Mouse (Mus musculus): ENCODE measurements around the gene Serinc2. TPM values are rescaled to one million over a fixed set of nuclear protein-coding genes. Genes with fewer than 3 reads are reported as not detected.

Gene Serinc2
- polyA plus RNA-seq, 1 experiment: 12.9 TPM

DNA sequence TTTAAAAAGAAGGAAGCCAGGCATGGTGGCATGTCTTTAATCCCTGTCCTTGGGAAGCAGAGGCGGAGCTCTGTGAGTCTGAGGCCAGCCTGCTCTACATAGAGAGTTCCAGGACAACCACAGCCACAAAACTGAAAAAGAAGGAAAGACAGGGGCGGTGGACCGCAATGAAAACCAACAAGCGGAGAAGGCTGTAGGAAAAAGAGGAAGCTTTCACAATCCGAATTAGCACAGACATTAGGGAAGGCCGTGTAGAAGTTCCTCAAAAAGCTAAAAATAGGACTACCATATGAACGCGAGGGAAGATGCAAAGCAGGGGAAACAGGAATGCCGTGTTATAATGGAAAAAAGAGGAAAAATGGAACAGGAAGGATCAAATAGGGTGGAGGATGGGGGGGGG is 4.8 kb upstream of the Serinc2 start:
- Histone ChIP-seq H3K9me3 (replicated peaks; ENCODE audit: control insufficient read depth, insufficient read depth, low read length, poor library complexity, severe bottlenecking) (no peaks in the 10 kb centered on the region), H3K27ac (ENCODE audit: insufficient read depth, low read length) (no peak overlapping the region), H3K4me3 (ENCODE audit: low read depth, low read length) (no peak overlapping the region), H3K27me3 (ENCODE audit: control insufficient read depth, insufficient read depth, low read length, poor library complexity, severe bottlenecking) (no peaks in the 10 kb centered on the region), H3K36me3 (ENCODE audit: control insufficient read depth, insufficient read depth, low read length, poor library complexity, severe bottlenecking) (no peaks in the 10 kb centered on the region), H3K9ac (ENCODE audit: low read depth, poor library complexity, severe bottlenecking) (no peak overlapping the region), H3K4me1 (ENCODE audit: control insufficient read depth, insufficient read depth, low read length) (no peaks in the 10 kb centered on the region)
- no peak for TF ChIP-seq EP300 (IDR thresholded peaks at IDR 0.05; ENCODE audit: insufficient read depth, low read depth, low read length)
- TF ChIP-seq POLR2A (IDR thresholded peaks at IDR 0.05; ENCODE audit: insufficient read depth, low read length): no peak
- no peak for TF ChIP-seq CTCF (IDR thresholded peaks at IDR 0.05; ENCODE audit: low read depth, low read length)

DNA sequence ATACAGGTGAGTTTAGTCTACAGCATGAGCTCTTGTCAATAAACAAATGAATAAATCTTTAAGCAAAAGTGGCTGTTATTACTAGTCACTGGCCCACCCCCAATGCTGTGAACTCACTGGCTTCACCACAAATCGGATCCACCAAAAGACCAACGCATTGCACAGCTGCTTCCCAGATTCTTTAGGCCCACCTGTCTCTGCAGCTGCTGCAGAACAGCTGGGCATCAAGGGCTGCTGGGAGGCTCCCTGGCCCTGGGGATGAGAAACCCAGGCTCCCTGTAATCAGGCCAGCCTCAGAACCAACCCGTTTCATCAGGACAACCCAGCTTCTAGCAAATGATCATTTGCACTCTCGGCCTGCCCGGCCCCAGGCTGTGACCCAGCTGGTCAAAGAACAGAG is 3.9 kb upstream of the Serinc2 start:
- TF ChIP-seq EP300 (IDR thresholded peaks at IDR 0.05; ENCODE audit: insufficient read depth, low read depth, low read length): no peak
- TF ChIP-seq POLR2A (IDR thresholded peaks at IDR 0.05; ENCODE audit: insufficient read depth, low read length): no peak
- TF ChIP-seq CTCF (IDR thresholded peaks at IDR 0.05; ENCODE audit: low read depth, low read length): no peak
- H3K36me3 ChIP-seq (ENCODE audit: control insufficient read depth, insufficient read depth, low read length, poor library complexity, severe bottlenecking): no peaks in the 10 kb centered on the region
- H3K4me3 ChIP-seq (ENCODE audit: low read depth, low read length): no peak overlapping the region
- no peak overlapping the region for H3K9ac ChIP-seq (ENCODE audit: low read depth, poor library complexity, severe bottlenecking)
- no peak overlapping the region for H3K27ac ChIP-seq (ENCODE audit: insufficient read depth, low read length)
- no peaks in the 10 kb centered on the region for H3K9me3 ChIP-seq (replicated peaks; ENCODE audit: control insufficient read depth, insufficient read depth, low read length, poor library complexity, severe bottlenecking)
- no peaks in the 10 kb centered on the region for H3K27me3 ChIP-seq (ENCODE audit: control insufficient read depth, insufficient read depth, low read length, poor library complexity, severe bottlenecking)
- H3K4me1 ChIP-seq (ENCODE audit: control insufficient read depth, insufficient read depth, low read length): no peaks in the 10 kb centered on the region

DNA sequence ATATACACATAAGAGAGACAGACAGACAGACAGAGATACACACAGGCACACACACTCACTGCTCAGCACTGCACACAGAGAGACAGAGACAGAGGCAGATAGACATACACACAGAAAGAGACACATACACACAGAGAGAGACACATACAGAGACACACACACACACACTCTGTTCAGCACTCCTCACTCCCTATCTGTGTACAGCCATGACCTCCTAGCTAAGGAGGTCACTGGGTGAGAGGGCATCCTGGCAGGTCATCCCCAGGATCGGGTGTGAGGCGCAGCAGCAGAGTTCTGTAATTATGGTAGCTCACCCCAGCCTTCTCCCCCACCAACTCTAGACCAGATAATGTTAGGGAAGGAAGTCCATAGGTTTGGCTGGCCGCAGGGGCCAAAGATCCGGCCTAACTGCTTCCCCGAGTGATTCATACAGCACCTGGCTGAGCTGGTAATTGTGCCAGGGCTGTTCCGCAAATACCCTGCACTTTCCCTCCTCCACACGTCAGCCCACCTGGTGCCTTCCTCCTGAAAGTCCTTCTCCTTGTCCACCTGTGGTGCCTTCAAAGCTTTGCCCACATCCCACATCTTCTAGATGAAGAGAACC is 2.3 kb downstream of the Serinc2 start:
- H3K9ac ChIP-seq (ENCODE audit: low read depth, poor library complexity, severe bottlenecking): no peak overlapping the region
- peaks cover 7% of the 10 kb centered on the region; the same call in 1 of the 2 replicates for H3K27me3 ChIP-seq (ENCODE audit: control insufficient read depth, insufficient read depth, low read length, poor library complexity, severe bottlenecking)
- no peak overlapping the region for H3K27ac ChIP-seq (ENCODE audit: insufficient read depth, low read length)
- TF ChIP-seq POLR2A (IDR thresholded peaks at IDR 0.05; ENCODE audit: insufficient read depth, low read length): no peak
- TF ChIP-seq EP300 (IDR thresholded peaks at IDR 0.05; ENCODE audit: insufficient read depth, low read depth, low read length): no peak
- TF ChIP-seq CTCF (IDR thresholded peaks at IDR 0.05; ENCODE audit: low read depth, low read length): no peak
- no peaks in the 10 kb centered on the region for H3K36me3 ChIP-seq (ENCODE audit: control insufficient read depth, insufficient read depth, low read length, poor library complexity, severe bottlenecking)
- no peaks in the 10 kb centered on the region for H3K4me1 ChIP-seq (ENCODE audit: control insufficient read depth, insufficient read depth, low read length)
- H3K9me3 ChIP-seq (replicated peaks; ENCODE audit: control insufficient read depth, insufficient read depth, low read length, poor library complexity, severe bottlenecking): no peaks in the 10 kb centered on the region
- H3K4me3 ChIP-seq (ENCODE audit: low read depth, low read length): no peak overlapping the region

DNA sequence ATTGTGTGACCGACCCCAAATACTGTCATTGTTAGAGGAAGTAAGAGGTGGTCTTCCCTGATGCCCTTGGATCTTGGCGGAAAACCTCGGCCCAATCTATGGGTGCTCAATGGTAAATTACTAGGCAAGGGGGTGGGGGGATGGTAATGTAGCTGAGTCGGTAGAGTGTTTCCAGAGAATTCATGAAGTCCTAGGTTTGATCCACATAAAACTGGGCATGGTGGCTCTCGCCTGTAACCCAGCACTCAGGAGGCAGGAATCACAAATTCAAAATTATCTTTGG is 3.2 kb downstream of the Serinc2 start:
- peaks cover 7% of the 10 kb centered on the region; the same call in 1 of the 2 replicates for H3K27me3 ChIP-seq (ENCODE audit: control insufficient read depth, insufficient read depth, low read length, poor library complexity, severe bottlenecking)
- no peaks in the 10 kb centered on the region for H3K9me3 ChIP-seq (replicated peaks; ENCODE audit: control insufficient read depth, insufficient read depth, low read length, poor library complexity, severe bottlenecking)
- peak overlapping the region; percentile 56 for H3K4me3 ChIP-seq (ENCODE audit: low read depth, low read length)
- no peak overlapping the region for H3K27ac ChIP-seq (ENCODE audit: insufficient read depth, low read length)
- TF ChIP-seq EP300 (IDR thresholded peaks at IDR 0.05; ENCODE audit: insufficient read depth, low read depth, low read length): no peak
- TF ChIP-seq CTCF (IDR thresholded peaks at IDR 0.05; ENCODE audit: low read depth, low read length): no peak
- no peak for TF ChIP-seq POLR2A (IDR thresholded peaks at IDR 0.05; ENCODE audit: insufficient read depth, low read length)
- H3K9ac ChIP-seq (ENCODE audit: low read depth, poor library complexity, severe bottlenecking): no peak overlapping the region
- H3K4me1 ChIP-seq (ENCODE audit: control insufficient read depth, insufficient read depth, low read length): no peaks in the 10 kb centered on the region
- H3K36me3 ChIP-seq (ENCODE audit: control insufficient read depth, insufficient read depth, low read length, poor library complexity, severe bottlenecking): no peaks in the 10 kb centered on the region

DNA sequence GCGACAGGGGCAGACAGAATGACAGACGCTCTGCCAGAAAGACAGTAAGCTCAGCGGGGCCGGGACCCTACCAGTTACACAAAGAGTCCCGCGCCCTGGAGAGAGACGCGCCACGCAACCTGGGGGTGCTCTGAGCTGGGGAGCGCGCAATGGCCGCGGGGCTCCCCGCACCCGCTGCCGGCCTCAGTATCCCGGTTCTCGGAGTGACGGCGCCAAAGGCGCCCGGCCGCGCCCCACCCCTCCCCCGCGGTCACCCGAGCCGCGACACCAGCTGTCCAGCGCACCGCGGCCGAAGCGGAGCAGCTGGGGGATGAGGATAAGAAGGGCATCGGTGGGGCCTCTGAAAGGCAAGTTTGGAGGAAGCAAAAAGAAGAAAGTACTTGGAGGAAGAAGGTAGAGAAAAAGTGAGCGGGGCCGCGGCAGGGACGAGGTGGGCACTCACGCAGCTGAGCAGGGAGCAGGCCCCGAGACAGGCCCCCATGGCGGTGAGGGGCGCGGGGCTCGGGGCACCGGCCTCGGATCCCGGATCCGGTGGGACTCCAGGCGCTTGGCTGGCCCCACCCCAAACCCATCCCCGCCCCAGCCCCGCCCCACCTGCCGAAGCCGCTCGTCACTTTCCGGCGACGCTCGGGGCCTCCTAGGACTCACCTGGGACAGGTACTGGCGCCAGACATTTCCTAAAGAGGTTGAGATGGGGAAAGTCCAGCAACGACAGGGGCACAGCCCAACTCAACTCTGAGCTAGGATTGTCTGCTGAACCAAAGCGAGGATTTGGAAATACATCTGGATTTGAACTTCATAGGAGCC is 3.8 kb downstream of the Serinc2 start:
- Histone ChIP-seq H3K4me3 (ENCODE audit: low read depth, low read length) (peak overlapping the region; percentile 82), H3K4me1 (ENCODE audit: control insufficient read depth, insufficient read depth, low read length) (no peaks in the 10 kb centered on the region), H3K27me3 (ENCODE audit: control insufficient read depth, insufficient read depth, low read length, poor library complexity, severe bottlenecking) (peaks cover 7% of the 10 kb centered on the region; the same call in 1 of the 2 replicates), H3K9ac (ENCODE audit: low read depth, poor library complexity, severe bottlenecking) (peak overlapping the region; percentile 65), H3K27ac (ENCODE audit: insufficient read depth, low read length) (no peak overlapping the region), H3K9me3 (replicated peaks; ENCODE audit: control insufficient read depth, insufficient read depth, low read length, poor library complexity, severe bottlenecking) (no peaks in the 10 kb centered on the region), H3K36me3 (ENCODE audit: control insufficient read depth, insufficient read depth, low read length, poor library complexity, severe bottlenecking) (no peaks in the 10 kb centered on the region)
- TF ChIP-seq CTCF (IDR thresholded peaks at IDR 0.05; ENCODE audit: low read depth, low read length): no peak
- no peak for TF ChIP-seq POLR2A (IDR thresholded peaks at IDR 0.05; ENCODE audit: insufficient read depth, low read length)
- no peak for TF ChIP-seq EP300 (IDR thresholded peaks at IDR 0.05; ENCODE audit: insufficient read depth, low read depth, low read length)

Data from ES-Bruce4 (cell line).